Mouse (Mus musculus) heart, postnatal 0 days (tissue): ENCODE data around the gene Sec22c.

Experiments used
- CTCF ChIP-seq: IDR thresholded peaks from 2 replicates; pipeline ENCODE4 v1.5.1; 2016; ENCODE audit warnings: antibody characterized with exemption, control low read depth, low read depth
- EP300 ChIP-seq: IDR thresholded peaks from 2 replicates; pipeline ENCODE4 v1.6.1; 2016; ENCODE audit warnings: antibody characterized with exemption, low read depth

GRCm38 (mm10) chr9:121635835-121636576 lies 69.3 kb downstream of the Sec22c start:
- TF ChIP-seq EP300 (no peak), CTCF (no peak)
